Mouse (Mus musculus): Measurements from ENCODE around the gene Ripor3.

DNA sequence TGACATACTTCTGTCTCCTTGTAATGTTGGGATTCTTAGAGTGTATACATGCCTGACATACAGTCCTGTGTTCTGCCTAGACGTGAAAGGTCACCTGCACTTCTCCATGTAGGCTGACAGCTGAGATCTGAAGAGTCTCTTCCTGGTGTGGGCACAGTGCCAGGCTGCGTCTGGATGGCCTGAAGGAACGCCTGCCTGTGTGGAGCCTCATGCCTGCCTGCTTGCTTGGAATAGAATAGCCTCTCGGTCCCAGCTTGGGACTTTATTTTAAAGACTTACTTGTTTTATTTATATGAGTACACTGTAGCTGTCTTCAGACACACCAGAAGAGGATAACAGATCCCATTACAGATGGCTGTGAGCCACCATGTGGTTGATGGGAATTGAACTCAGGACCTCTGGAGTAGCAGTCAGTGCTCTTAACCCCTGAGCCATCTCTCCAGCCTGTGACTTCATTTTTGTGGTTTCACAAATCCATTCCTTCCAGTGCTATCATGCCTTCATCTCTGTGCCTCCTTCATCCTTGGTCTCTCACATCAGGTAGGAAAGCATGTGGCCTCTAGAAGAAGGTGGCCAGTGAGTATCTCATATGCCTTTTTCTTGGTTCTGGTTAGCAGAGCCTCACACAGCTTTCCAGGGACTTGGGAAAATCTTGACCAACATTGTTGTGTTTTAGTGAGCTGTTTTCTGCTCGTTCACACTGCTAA lies 52.2 kb downstream of the Ripor3 start:
- TF ChIP-seq CTCF (IDR thresholded peaks at IDR 0.05; ENCODE audit: extremely low read depth, insufficient read depth, insufficient read length, insufficient replicate concordance) (no peak), POLR2A (IDR thresholded peaks at IDR 0.05; ENCODE audit: low read depth, low read length) (no peak)

Measured in spleen, adult 2 months (tissue).